Mouse (Mus musculus) hindlimb bud, embryonic 11.5 days (tissue): Measurements from ENCODE around the gene Tamm41.
A peak's percentile ranks its signal among the peaks of the same experiment; 100 is the strongest.

Experiments
- DNase-seq: peaks from one replicate; pipeline ENCODE4 v3.0.0-alpha.2; 2012; ENCODE audit warnings: low read depth, low spot score; ENCODE audit errors: extremely low spot score

The Tamm41 gene

GRCm38 (mm10) chr6:115027485-115027992 lies 10.1 kb downstream of the Tamm41 start:
- no peak for DNase-seq

GRCm38 (mm10) chr6:115022876-115023275 lies 14.8 kb downstream of the Tamm41 start:
- DNase-seq, result no peak

- DNase-seq, result no peak
These were observed 22.2 kb downstream of the Tamm41 start for GRCm38 (mm10) chr6:115015461-115015860.

GRCm38 (mm10) chr6:115013574-115013973 lies 24.1 kb downstream of the Tamm41 start:
- no peak for DNase-seq

- no peak for DNase-seq
These were observed 25.9 kb downstream of the Tamm41 start for GRCm38 (mm10) chr6:115011792-115012191.

GRCm38 (mm10) chr6:115010815-115011214 lies 26.9 kb downstream of the Tamm41 start:
- DNase-seq, result no peak

- DNase-seq, result no peak
These were observed 27.4 kb downstream of the Tamm41 start for GRCm38 (mm10) chr6:115010304-115010703.

GRCm38 (mm10) chr6:115007728-115008127 lies 29.9 kb downstream of the Tamm41 start:
- DNase-seq, result peak; percentile 46

- DNase-seq, result no peak
These were observed 30.7 kb downstream of the Tamm41 start for GRCm38 (mm10) chr6:115006948-115007347.

- no peak for DNase-seq
These were observed 31.6 kb downstream of the Tamm41 start for GRCm38 (mm10) chr6:115006065-115006464.

- no peak for DNase-seq
These were observed 32.3 kb downstream of the Tamm41 start for GRCm38 (mm10) chr6:115005351-115005890.

GRCm38 (mm10) chr6:115004636-115005035 lies 33.0 kb downstream of the Tamm41 start:
- DNase-seq, result no peak

GRCm38 (mm10) chr6:114998374-114999031 lies 39.2 kb downstream of the Tamm41 start:
- no peak for DNase-seq

GRCm38 (mm10) chr6:114997471-114997870 lies 40.2 kb downstream of the Tamm41 start:
- DNase-seq, result peak; percentile 49

- DNase-seq, result no peak
These were observed 40.8 kb downstream of the Tamm41 start for GRCm38 (mm10) chr6:114996910-114997309.

GRCm38 (mm10) chr6:114994079-114994478 lies 43.6 kb downstream of the Tamm41 start:
- no peak for DNase-seq

GRCm38 (mm10) chr6:114993659-114994058 lies 44.0 kb downstream of the Tamm41 start:
- DNase-seq, result no peak

GRCm38 (mm10) chr6:114991909-114992308 lies 45.8 kb downstream of the Tamm41 start:
- no peak for DNase-seq

GRCm38 (mm10) chr6:114988619-114988980 lies 49.1 kb downstream of the Tamm41 start:
- DNase-seq, result no peak

- DNase-seq, result no peak
These were observed 49.6 kb downstream of the Tamm41 start for GRCm38 (mm10) chr6:114987966-114988618.

GRCm38 (mm10) chr6:114982671-114983070 lies 55.0 kb downstream of the Tamm41 start:
- DNase-seq, result no peak

- no peak for DNase-seq
These were observed 58.0 kb downstream of the Tamm41 start for GRCm38 (mm10) chr6:114979715-114980114.
